Mouse (Mus musculus) ES-E14 (cell line): Measurements from ENCODE around the gene Gm28308.

ENCODE experiments used
- CHD2 ChIP-seq: IDR thresholded peaks from 2 replicates; pipeline ENCODE4 v1.6.1; 2014; ENCODE audit warnings: mild to moderate bottlenecking, low read depth, low read length, inconsistent platforms
- ZNF384 ChIP-seq: IDR thresholded peaks from 2 replicates; pipeline ENCODE4 v1.6.1; 2012; ENCODE audit warnings: low read depth, low read length, inconsistent platforms

- TF ChIP-seq CHD2: no peak
- no peak for TF ChIP-seq ZNF384
These were observed 12.9 kb downstream of the Gm28308 start for GRCm38 (mm10) chr6:52200073-52200750.
